Mouse (Mus musculus): ENCODE results near the gene C1qtnf5. TPM values are rescaled to one million over a fixed set of nuclear protein-coding genes. Genes with fewer than 3 reads are reported as not detected.

C1qtnf5 gene
- polyA plus RNA-seq, 1 experiment from 2014 or later: 1.1 TPM

DNA sequence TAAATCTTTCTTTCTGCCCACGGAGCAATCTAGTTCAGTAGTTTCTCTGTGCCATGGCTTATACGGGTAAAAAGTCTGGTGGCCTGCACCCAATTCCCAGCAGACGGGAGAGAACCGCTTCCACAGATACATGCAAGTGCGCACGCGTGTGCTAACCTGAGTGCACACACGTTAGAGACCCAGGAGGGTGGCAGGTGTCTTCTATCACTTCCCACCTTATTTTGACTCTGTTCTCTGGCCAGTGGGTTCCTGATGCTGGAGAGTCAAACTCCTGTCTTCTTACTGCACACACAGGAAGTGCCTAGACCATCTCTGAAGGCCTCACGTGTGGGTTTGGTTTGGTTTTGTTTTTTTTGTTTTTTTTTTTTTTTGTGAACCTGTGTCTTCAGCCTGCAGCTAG is 8.6 kb downstream of the C1qtnf5 start:
- peaks cover 8% of the 10 kb centered on the region for H3K36me3 ChIP-seq
- peaks cover 12% of the 10 kb centered on the region for H3K4me1 ChIP-seq (replicated peaks)
- H3K27ac ChIP-seq: no peak overlapping the region
- 91% methylated on average over 9 of the region's 9 CpGs for WGBS
- no peaks in the 10 kb centered on the region for H3K9me3 ChIP-seq
- no peak for DNase-seq (ENCODE audit: low spot score)
- no peaks in the 10 kb centered on the region for H3K27me3 ChIP-seq (ENCODE audit: insufficient read depth, poor library complexity, severe bottlenecking)
- no peak overlapping the region for H3K4me3 ChIP-seq

- H3K4me3 ChIP-seq: no peak overlapping the region
- H3K27ac ChIP-seq: no peak overlapping the region
- no peak for DNase-seq (ENCODE audit: low spot score)
- peaks cover 9% of the 10 kb centered on the region for H3K4me1 ChIP-seq (replicated peaks)
- H3K36me3 ChIP-seq: 0 out of 2 replicates have a peak, but pooled peaks cover 4% of the 10 kb centered on the region
- no peaks in the 10 kb centered on the region for H3K9me3 ChIP-seq
- no peaks in the 10 kb centered on the region for H3K27me3 ChIP-seq (ENCODE audit: insufficient read depth, poor library complexity, severe bottlenecking)
- WGBS: 89% methylated on average over 4 of the region's 4 CpGs
Observed at GRCm38 (mm10) chr9:44116182-44116581, 9.1 kb downstream of the C1qtnf5 start.

DNA sequence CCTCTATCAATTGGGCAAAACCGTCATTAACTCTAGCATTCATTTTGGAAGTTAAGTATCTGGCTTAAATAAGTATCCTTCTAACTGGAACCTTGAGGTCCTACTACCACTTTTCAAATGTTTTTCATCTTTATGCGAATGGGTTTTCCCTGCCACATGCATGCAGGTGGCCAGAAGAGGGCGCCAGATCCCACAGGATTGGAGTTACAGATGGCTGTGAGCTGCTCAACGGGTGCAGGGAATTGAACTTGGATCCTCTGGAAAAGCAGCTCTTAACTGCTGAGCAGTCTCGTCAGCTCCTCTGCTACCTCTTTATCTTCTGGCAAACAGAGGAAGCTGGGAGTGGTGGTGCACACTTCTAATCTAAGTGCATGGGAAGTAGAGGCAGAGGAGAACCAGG is 12.0 kb downstream of the C1qtnf5 start:
- DNase-seq (ENCODE audit: low spot score): peak; percentile 37
- 49% methylated on average over 5 of the region's 5 CpGs for WGBS
- Histone ChIP-seq H3K4me3 (no peak overlapping the region), H3K9me3 (no peaks in the 10 kb centered on the region), H3K36me3 (no peaks in the 10 kb centered on the region), H3K4me1 (replicated peaks) (no peaks in the 10 kb centered on the region), H3K27me3 (ENCODE audit: insufficient read depth, poor library complexity, severe bottlenecking) (no peaks in the 10 kb centered on the region), H3K27ac (no peak overlapping the region)

DNA sequence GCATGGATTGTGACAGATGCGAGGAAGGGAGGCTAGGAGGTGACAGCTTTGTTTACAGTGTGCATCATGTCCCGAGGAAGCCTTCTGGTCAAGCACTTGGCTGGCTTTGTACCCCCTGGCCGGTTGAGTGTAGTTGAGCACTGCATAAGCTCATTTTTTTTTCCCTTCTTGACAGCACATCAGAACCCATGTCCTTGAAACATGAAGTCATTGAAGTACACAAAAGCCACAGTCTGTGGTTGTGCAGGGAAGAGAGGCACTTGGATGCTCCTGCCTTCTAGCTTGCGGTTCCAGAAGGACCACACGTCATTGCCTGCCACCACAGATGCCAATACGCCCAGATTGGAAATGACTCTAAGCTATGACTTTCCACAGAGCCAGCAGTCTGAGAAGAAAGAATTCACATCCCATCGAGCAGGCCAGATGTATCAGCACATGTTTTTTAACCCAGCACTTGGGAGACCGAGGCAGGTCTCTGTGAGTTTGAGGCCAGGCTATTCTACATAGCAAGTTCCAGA is 13.0 kb downstream of the C1qtnf5 start:
- peaks cover 4% of the 10 kb centered on the region for H3K4me1 ChIP-seq (replicated peaks)
- H3K27me3 ChIP-seq (ENCODE audit: insufficient read depth, poor library complexity, severe bottlenecking): no peaks in the 10 kb centered on the region
- H3K27ac ChIP-seq: no peak overlapping the region
- WGBS: 82% methylated on average over 8 of the region's 8 CpGs
- no peaks in the 10 kb centered on the region for H3K9me3 ChIP-seq
- H3K4me3 ChIP-seq: no peak overlapping the region
- no peak for DNase-seq (ENCODE audit: low spot score)
- H3K36me3 ChIP-seq: no peaks in the 10 kb centered on the region

GRCm38 (mm10) chr9:44124317-44124716 is 17.3 kb downstream of the C1qtnf5 start:
- H3K4me1 ChIP-seq (replicated peaks): peaks cover 26% of the 10 kb centered on the region
- H3K27ac ChIP-seq: no peak overlapping the region
- H3K9me3 ChIP-seq: no peaks in the 10 kb centered on the region
- H3K27me3 ChIP-seq (ENCODE audit: insufficient read depth, poor library complexity, severe bottlenecking): peaks cover 11% of the 10 kb centered on the region
- WGBS: 71% methylated on average over 6 of the region's 6 CpGs
- H3K4me3 ChIP-seq: no peak overlapping the region
- no peak for DNase-seq (ENCODE audit: low spot score)
- H3K36me3 ChIP-seq: no peaks in the 10 kb centered on the region

- Histone ChIP-seq H3K4me1 (replicated peaks) (peaks cover 33% of the 10 kb centered on the region), H3K27me3 (ENCODE audit: insufficient read depth, poor library complexity, severe bottlenecking) (peaks cover 15% of the 10 kb centered on the region), H3K4me3 (no peak overlapping the region), H3K27ac (no peak overlapping the region), H3K36me3 (no peaks in the 10 kb centered on the region), H3K9me3 (no peaks in the 10 kb centered on the region)
- 18% methylated on average over 5 of the region's 5 CpGs for WGBS
- DNase-seq (ENCODE audit: low spot score): no peak
Observed at GRCm38 (mm10) chr9:44125026-44125425, 18.0 kb downstream of the C1qtnf5 start.

GRCm38 (mm10) chr9:44125546-44126428 is 18.7 kb downstream of the C1qtnf5 start:
- 36% methylated on average over 18 of the region's 18 CpGs for WGBS
- H3K4me1 ChIP-seq (replicated peaks): peaks cover 41% of the 10 kb centered on the region
- DNase-seq (ENCODE audit: low spot score): peak; percentile 87
- H3K27ac ChIP-seq: peak overlapping the region; percentile 59
- H3K27me3 ChIP-seq (ENCODE audit: insufficient read depth, poor library complexity, severe bottlenecking): peaks cover 18% of the 10 kb centered on the region
- H3K36me3 ChIP-seq: no peaks in the 10 kb centered on the region
- H3K4me3 ChIP-seq: no peak overlapping the region
- H3K9me3 ChIP-seq: no peaks in the 10 kb centered on the region

- Histone ChIP-seq H3K9me3 (no peaks in the 10 kb centered on the region), H3K4me3 (no peak overlapping the region), H3K36me3 (no peaks in the 10 kb centered on the region), H3K27ac (no peak overlapping the region), H3K4me1 (replicated peaks) (peaks cover 50% of the 10 kb centered on the region), H3K27me3 (ENCODE audit: insufficient read depth, poor library complexity, severe bottlenecking) (peaks cover 28% of the 10 kb centered on the region)
- no peak for DNase-seq (ENCODE audit: low spot score)
- 87% methylated on average over 3 of the region's 3 CpGs for WGBS
Observed at GRCm38 (mm10) chr9:44126746-44127145, 19.7 kb downstream of the C1qtnf5 start.

DNA sequence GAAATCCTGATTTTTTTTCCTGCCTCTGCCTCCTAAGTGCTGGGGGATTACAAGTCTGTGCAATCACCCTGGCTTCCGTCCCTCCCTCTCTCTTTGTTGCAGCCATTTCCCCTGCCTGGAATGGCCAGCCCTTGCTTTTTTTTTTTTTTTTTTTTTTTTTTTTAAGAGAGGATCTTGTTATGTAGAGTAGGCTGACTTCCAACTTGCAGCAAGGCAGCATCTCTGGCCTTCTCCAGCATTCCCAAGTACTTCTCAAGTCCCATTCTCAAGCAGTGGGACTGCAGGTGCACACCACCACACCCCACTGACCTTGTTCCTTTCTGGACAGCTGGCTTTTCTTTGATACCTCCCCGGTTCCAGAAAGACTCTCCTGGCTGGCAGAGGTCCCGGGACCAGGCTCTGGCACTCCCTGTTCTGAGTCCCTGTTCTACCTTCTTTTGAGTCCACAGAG is 20.3 kb downstream of the C1qtnf5 start:
- no peak for DNase-seq (ENCODE audit: low spot score)
- Histone ChIP-seq H3K9me3 (no peaks in the 10 kb centered on the region), H3K36me3 (no peaks in the 10 kb centered on the region), H3K4me3 (no peak overlapping the region), H3K27ac (no peak overlapping the region), H3K4me1 (replicated peaks) (peaks cover 52% of the 10 kb centered on the region), H3K27me3 (ENCODE audit: insufficient read depth, poor library complexity, severe bottlenecking) (peaks cover 34% of the 10 kb centered on the region)
- 62% methylated on average over 3 of the region's 3 CpGs for WGBS

GRCm38 (mm10) chr9:44129633-44130032 is 22.6 kb downstream of the C1qtnf5 start:
- Histone ChIP-seq H3K27ac (peak overlapping the region; percentile 87), H3K27me3 (ENCODE audit: insufficient read depth, poor library complexity, severe bottlenecking) (peaks cover 56% of the 10 kb centered on the region), H3K4me3 (peak overlapping the region; percentile 57), H3K36me3 (no peaks in the 10 kb centered on the region), H3K4me1 (replicated peaks) (peaks cover 70% of the 10 kb centered on the region), H3K9me3 (no peaks in the 10 kb centered on the region)
- no peak for DNase-seq (ENCODE audit: low spot score)
- WGBS: 4% methylated on average over 9 of the region's 9 CpGs

DNA sequence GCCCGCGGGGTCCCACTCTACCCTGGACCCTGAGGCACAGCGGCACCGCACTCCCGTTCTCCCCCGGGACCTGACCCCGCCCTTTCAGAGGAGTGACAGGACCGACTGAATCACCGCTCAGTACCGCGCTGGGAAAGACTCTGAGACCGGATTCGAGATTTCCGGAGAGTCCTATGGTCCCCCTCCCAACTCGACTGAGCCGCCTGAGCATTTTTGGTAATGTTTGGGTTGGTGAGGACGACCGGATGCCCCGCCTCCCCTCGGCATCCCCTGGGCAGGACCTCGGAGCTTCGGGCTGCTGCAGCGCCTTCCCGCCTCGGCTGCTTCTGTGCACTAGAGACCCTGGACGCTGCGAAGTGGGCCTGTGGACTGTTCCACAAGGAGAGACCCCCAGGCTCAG is 23.0 kb downstream of the C1qtnf5 start:
- H3K27ac ChIP-seq: peak overlapping the region; percentile 87
- no peaks in the 10 kb centered on the region for H3K9me3 ChIP-seq
- no peaks in the 10 kb centered on the region for H3K36me3 ChIP-seq
- peak overlapping the region; percentile 57 for H3K4me3 ChIP-seq
- DNase-seq (ENCODE audit: low spot score): peak; percentile 77
- H3K4me1 ChIP-seq (replicated peaks): peaks cover 71% of the 10 kb centered on the region
- under 1% methylated on average over 27 of the region's 27 CpGs for WGBS
- H3K27me3 ChIP-seq (ENCODE audit: insufficient read depth, poor library complexity, severe bottlenecking): peaks cover 60% of the 10 kb centered on the region

- Histone ChIP-seq H3K36me3 (no peaks in the 10 kb centered on the region), H3K27ac (peak overlapping the region; percentile 87), H3K4me1 (replicated peaks) (peaks cover 71% of the 10 kb centered on the region), H3K4me3 (peak overlapping the region; percentile 57), H3K9me3 (no peaks in the 10 kb centered on the region), H3K27me3 (ENCODE audit: insufficient read depth, poor library complexity, severe bottlenecking) (peaks cover 67% of the 10 kb centered on the region)
- peak; percentile 79 for DNase-seq (ENCODE audit: low spot score)
- 7% methylated on average over 19 of the region's 19 CpGs for WGBS
Observed at GRCm38 (mm10) chr9:44130581-44131275, 23.7 kb downstream of the C1qtnf5 start.

DNA sequence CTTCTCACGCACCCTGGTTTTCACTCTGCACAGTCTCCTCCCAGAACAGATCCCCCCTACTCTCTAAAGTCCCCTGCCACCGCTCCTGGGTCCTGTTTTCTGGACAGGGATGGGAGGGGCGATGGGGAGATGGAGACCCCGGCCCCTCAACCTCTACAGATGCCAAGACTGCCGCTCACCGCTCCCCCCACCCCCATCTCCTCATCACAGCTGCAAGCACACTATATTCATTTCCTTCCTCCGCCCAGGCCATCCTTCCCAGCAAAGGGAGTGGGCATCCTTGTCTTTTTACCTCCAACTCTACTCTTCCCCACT is 24.2 kb downstream of the C1qtnf5 start:
- Histone ChIP-seq H3K9me3 (no peaks in the 10 kb centered on the region), H3K36me3 (no peaks in the 10 kb centered on the region), H3K27me3 (ENCODE audit: insufficient read depth, poor library complexity, severe bottlenecking) (peaks cover 72% of the 10 kb centered on the region), H3K4me1 (replicated peaks) (peaks cover 70% of the 10 kb centered on the region), H3K4me3 (peak overlapping the region; percentile 57; the same call in 1 of the 2 replicates), H3K27ac (peak overlapping the region; percentile 87)
- WGBS: 35% methylated on average over 7 of the region's 7 CpGs
- no peak for DNase-seq (ENCODE audit: low spot score)
